Mouse (Mus musculus): ENCODE results near the gene Cdk12. TPM values are rescaled to one million over a fixed set of nuclear protein-coding genes. Genes with fewer than 3 reads are reported as not detected.

Gene Cdk12
- total and polyA plus RNA-seq, 3 experiments = 27.8 to 44.1 (median 29.6) TPM

DNA sequence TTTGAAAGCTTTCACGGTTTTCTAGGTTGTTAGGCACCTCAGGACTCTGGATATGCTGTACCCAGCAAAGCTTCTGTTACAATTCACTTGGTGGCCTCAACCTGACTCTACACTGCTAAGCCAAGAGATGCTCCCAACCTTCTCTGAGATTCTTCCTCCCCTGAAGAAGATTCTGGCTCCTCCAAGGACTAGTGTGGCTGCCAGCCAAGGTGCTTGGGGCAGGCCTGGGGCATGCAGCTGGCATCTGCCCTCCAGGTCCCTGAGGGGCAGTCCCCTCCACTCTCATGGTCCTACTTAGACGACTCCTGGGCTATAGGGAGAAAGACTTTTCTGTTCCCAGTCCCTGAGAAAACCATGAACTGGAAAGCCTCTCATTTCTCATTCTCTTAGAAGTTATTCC is 88.0 kb downstream of the Cdk12 start:
- peaks cover 59% of the 10 kb centered on the region for H3K27me3 ChIP-seq (replicated peaks)
- dilution Hi-C loops (cut with MboI; ENCODE audit: extremely low pct_ligation_motif_present, extremely low pct_unique_long_range_greater_than_20kb, low sequenced_read_pairs) = no loop called here
- H3K27ac ChIP-seq (ENCODE audit: insufficient read depth, low read depth) = no peak overlapping the region
- H3K36me3 ChIP-seq (replicated peaks in 1 of 2; ENCODE audit: control insufficient read depth in 1 of 2, insufficient read depth in 1 of 2, low read length in 1 of 2) = no peaks in the 10 kb centered on the region
- in situ Hi-C loops (cut with MboI; ENCODE audit: low pct_ligation_motif_present, low pct_unique_long_range_greater_than_20kb, low sequenced_read_pairs) = no loop called here
- no peaks in the 10 kb centered on the region for H3K79me2 ChIP-seq (replicated peaks; ENCODE audit: control insufficient read depth, extremely low read depth, insufficient read depth, poor library complexity, severe bottlenecking)
- no peaks in the 10 kb centered on the region for H3K9me3 ChIP-seq (replicated peaks; ENCODE audit: low read length)
- DNase-seq (ENCODE audit: extremely low read depth) = no peak
- H3K4me1 ChIP-seq (ENCODE audit: control insufficient read depth in 1 of 2, insufficient read depth in 2 of 2) = peaks cover 2 to 18% of the 10 kb centered on the region in 2 experiments; a peak in 3 of 4 replicates
- TF ChIP-seq CHD1 (IDR thresholded peaks at IDR 0.05; ENCODE audit: low read depth, low read length) (no peak), POLR2A (IDR thresholded peaks at IDR 0.05; ENCODE audit: low read depth, low read length) (no peak), KAT2A (IDR thresholded peaks at IDR 0.05; ENCODE audit: insufficient replicate concordance, low read length) (no peak), MEF2A (IDR thresholded peaks at IDR 0.05; ENCODE audit: borderline replicate concordance, low read depth, low read length) (no peak), ZC3H11A (IDR thresholded peaks at IDR 0.05; ENCODE audit: low read depth, low read length) (no peak), MAZ (IDR thresholded peaks at IDR 0.05; ENCODE audit: low read depth, low read length) (no peak), JUN (IDR thresholded peaks at IDR 0.05; ENCODE audit: insufficient read depth, low read depth, low read length) (no peak)
- no peak overlapping the region for H3K4me2 ChIP-seq (ENCODE audit: insufficient read depth, low read depth, poor library complexity, severe bottlenecking)
- no peak overlapping the region for H3K4me3 ChIP-seq (replicated peaks in 1 of 3; ENCODE audit: low read depth in 2 of 3, low read length in 2 of 3, poor library complexity in 1 of 3)
- no peak overlapping the region for H3K9ac ChIP-seq (ENCODE audit: insufficient read depth, low read depth)

DNA sequence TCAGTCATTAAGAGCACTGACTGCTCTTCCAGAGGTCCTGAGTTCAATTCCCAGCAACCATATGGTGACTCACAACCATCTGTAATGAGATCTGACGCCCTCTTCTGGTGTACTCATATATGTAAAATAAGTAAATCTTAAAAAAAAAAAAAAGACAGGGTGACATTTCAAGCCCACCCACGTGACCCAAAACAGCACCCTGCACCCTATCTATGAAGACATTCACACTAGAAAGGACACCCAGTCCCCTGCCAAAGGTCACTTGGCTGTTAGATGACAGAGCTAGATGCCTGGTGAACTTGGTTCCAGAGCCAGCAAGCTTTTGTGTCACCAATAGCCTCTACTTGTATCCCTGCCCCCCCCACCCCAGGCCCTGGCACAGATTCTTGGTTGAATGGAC is 90.2 kb downstream of the Cdk12 start:
- no peaks in the 10 kb centered on the region for H3K79me2 ChIP-seq (replicated peaks; ENCODE audit: control insufficient read depth, extremely low read depth, insufficient read depth, poor library complexity, severe bottlenecking)
- no peak overlapping the region for H3K4me2 ChIP-seq (ENCODE audit: insufficient read depth, low read depth, poor library complexity, severe bottlenecking)
- peaks cover 75% of the 10 kb centered on the region for H3K27me3 ChIP-seq (replicated peaks)
- no peaks in the 10 kb centered on the region for H3K9me3 ChIP-seq (replicated peaks; ENCODE audit: low read length)
- DNase-seq (ENCODE audit: extremely low read depth) = no peak
- dilution Hi-C loops (cut with MboI; ENCODE audit: extremely low pct_ligation_motif_present, extremely low pct_unique_long_range_greater_than_20kb, low sequenced_read_pairs) (no loop called here), in situ Hi-C loops (cut with MboI; ENCODE audit: low pct_ligation_motif_present, low pct_unique_long_range_greater_than_20kb, low sequenced_read_pairs) (no loop called here)
- H3K27ac ChIP-seq (ENCODE audit: insufficient read depth, low read depth) = no peak overlapping the region
- H3K4me1 ChIP-seq (ENCODE audit: control insufficient read depth in 1 of 2, insufficient read depth in 2 of 2) = peaks cover 5 to 22% of the 10 kb centered on the region in 2 experiments
- TF ChIP-seq HCFC1 (IDR thresholded peaks at IDR 0.05; ENCODE audit: low read depth, low read length) (no peak), CTCF (conservative IDR thresholded peaks at IDR 0.05 in 1 of 2, IDR thresholded peaks at IDR 0.05 in 1 of 2; ENCODE audit: low read depth in 2 of 2, low read length in 2 of 2) (no peak), MXI1 (IDR thresholded peaks at IDR 0.05; ENCODE audit: low read depth, low read length) (no peak), UBTF (IDR thresholded peaks at IDR 0.05; ENCODE audit: low read depth, low read length) (no peak), RAD21 (IDR thresholded peaks at IDR 0.05; ENCODE audit: low read depth, low read length) (no peak), CHD2 (IDR thresholded peaks at IDR 0.05; ENCODE audit: low read length) (no peak), JUN (IDR thresholded peaks at IDR 0.05; ENCODE audit: insufficient read depth, low read depth, low read length) (no peak), MYC (IDR thresholded peaks at IDR 0.05; ENCODE audit: low read depth, low read length) (no peak), IRF4 (IDR thresholded peaks at IDR 0.05; ENCODE audit: low read depth, low read length) (no peak), ZNF384 (IDR thresholded peaks at IDR 0.05; ENCODE audit: low read depth, low read length) (no peak; the same call in 1 of the 2 replicates), BHLHE40 (IDR thresholded peaks at IDR 0.05; ENCODE audit: low read depth, low read length) (no peak), ZC3H11A (IDR thresholded peaks at IDR 0.05; ENCODE audit: low read depth, low read length) (no peak), ZMIZ1 (IDR thresholded peaks at IDR 0.05; ENCODE audit: low read depth, low read length) (no peak), NRF1 (IDR thresholded peaks at IDR 0.05; ENCODE audit: low read depth, low read length) (no peak), CHD1 (IDR thresholded peaks at IDR 0.05; ENCODE audit: low read depth, low read length) (no peak), NELFE (IDR thresholded peaks at IDR 0.05; ENCODE audit: low read depth, low read length) (no peak), MAZ (IDR thresholded peaks at IDR 0.05; ENCODE audit: low read depth, low read length) (no peak), ETS1 (conservative IDR thresholded peaks at IDR 0.05; ENCODE audit: low read depth, low read length) (no peak), RCOR1 (conservative IDR thresholded peaks at IDR 0.05; ENCODE audit: low read depth, low read length) (no peak), TBP (conservative IDR thresholded peaks at IDR 0.05; ENCODE audit: low read depth, low read length) (no peak)
- H3K4me3 ChIP-seq (replicated peaks in 1 of 3; ENCODE audit: low read depth in 2 of 3, low read length in 2 of 3, poor library complexity in 1 of 3) = no peak overlapping the region
- no peaks in the 10 kb centered on the region for H3K36me3 ChIP-seq (replicated peaks in 1 of 2; ENCODE audit: control insufficient read depth in 1 of 2, insufficient read depth in 1 of 2, low read length in 1 of 2)
- H3K9ac ChIP-seq (ENCODE audit: insufficient read depth, low read depth) = no peak overlapping the region
